Mouse (Mus musculus): ENCODE results near the gene Atp7b. TPM values are rescaled to one million over a fixed set of nuclear protein-coding genes. Genes with fewer than 3 reads are reported as not detected.

The Atp7b gene
- total RNA-seq, 2 experiments from 2014 or later, result 2.3 to 2.5 TPM

Other genes with a start within 250 kb of the Atp7b start
- not detected for gene Defb50, start 236.8 kb downstream of the Atp7b start, total RNA-seq (2021)
- gene Defb2, start 220.4 kb downstream of the Atp7b start, total RNA-seq (2021), result not detected
- not detected for gene Defb10, start 201.4 kb downstream of the Atp7b start, total RNA-seq (2021)
- not detected for gene Defb9, start 174.9 kb downstream of the Atp7b start, total RNA-seq (2021)
- gene Defb11, start 153.9 kb downstream of the Atp7b start, total RNA-seq (2021), result 1 to 10 TPM in 1 of 2 experiments, not detected in 1; 1.9 TPM
- gene Defb15, start 127.6 kb downstream of the Atp7b start, total RNA-seq (2021), result not detected
- gene Defb35, start 122.0 kb downstream of the Atp7b start, total RNA-seq (2021), result not detected
- gene Defb13, start 113.5 kb downstream of the Atp7b start, total RNA-seq (2021), result not detected
- gene Fam90a1a, start 101.6 kb downstream of the Atp7b start, total RNA-seq (2021), result not detected
- not detected for gene Ccdc70, start 90.5 kb downstream of the Atp7b start, total RNA-seq (2021)
- gene Alg11, start 416 bp upstream of the Atp7b start, total RNA-seq (2021), result 10 to 100 TPM; 34.2 to 39.1 TPM
- under 1 TPM; 0.34 to 0.47 TPM for gene Nek5, start 64.7 kb upstream of the Atp7b start, total RNA-seq (2021)
- gene Nek3, start 106.1 kb upstream of the Atp7b start, total RNA-seq (2021), result 1 to 10 TPM; 2.5 to 2.8 TPM
- 1 to 10 TPM; 1.4 to 1.9 TPM for gene Ckap2, start 125.5 kb upstream of the Atp7b start, total RNA-seq (2021)
- 10 to 100 TPM; 28.0 to 30.9 TPM for gene Vps36, start 132.5 kb upstream of the Atp7b start, total RNA-seq (2021)
- gene Thsd1, start 167.0 kb upstream of the Atp7b start, total RNA-seq (2021), result 1 to 10 TPM; 3.7 to 4.1 TPM
- gene Tpte, start 223.1 kb upstream of the Atp7b start, total RNA-seq (2021), result not detected

All from layer of hippocampus, postnatal 25 days (tissue).